Mouse (Mus musculus) liver, embryonic 16.5 days (tissue): ENCODE data around the gene Ccnl2. TPM values are rescaled to one million over a fixed set of nuclear protein-coding genes. Genes with fewer than 3 reads are reported as not detected.

Experiments used
- ATAC-seq: fragments of 200-750 bp; cut with Nextera tagmentation; 2 replicates; pipeline ENCODE4 v1.8.0; 2017; ENCODE audit warnings: low read depth, mild to moderate bottlenecking, moderate number of reproducible peaks, moderate library complexity
- H3K27ac ChIP-seq: fragments of 300-500 bp; sonication (generic); 2 replicates; pipeline ENCODE4 v1.5.1; 2014; ENCODE audit warnings: mild to moderate bottlenecking, low read length
- H3K27me3 ChIP-seq: fragments of 300-500 bp; sonication (generic); 2 replicates; pipeline ENCODE4 v1.6.1; 2014; ENCODE audit warnings: low read depth, low read length, mixed read lengths; ENCODE audit not compliant: control insufficient read depth, insufficient read depth
- H3K36me3 ChIP-seq: fragments of 300-500 bp; sonication (generic); 2 replicates; pipeline ENCODE4 v1.6.1; 2014; ENCODE audit warnings: mild to moderate bottlenecking; ENCODE audit not compliant: control insufficient read depth, insufficient read depth
- H3K4me1 ChIP-seq: fragments of 300-500 bp; sonication (generic); 2 replicates; pipeline ENCODE4 v1.6.1; 2014; ENCODE audit warnings: low read depth, low read length, mixed read lengths; ENCODE audit not compliant: control insufficient read depth
- H3K4me2 ChIP-seq: fragments of 300-500 bp; sonication (generic); 2 replicates; pipeline ENCODE4 v1.6.1; 2014; ENCODE audit warnings: low read depth, low read length, mixed read lengths
- H3K4me3 ChIP-seq: fragments of 300-500 bp; sonication (generic); 2 replicates; pipeline ENCODE4 v1.5.1; 2014; ENCODE audit warnings: low read depth, mild to moderate bottlenecking, low read length
- H3K9ac ChIP-seq: fragments of 300-500 bp; sonication (generic); 2 replicates; pipeline ENCODE4 v1.6.1; 2014; ENCODE audit warnings: low read depth, low read length
- H3K9me3 ChIP-seq: fragments of 300-500 bp; sonication (generic); replicated peaks from 2 replicates; pipeline ENCODE4 v1.6.1; 2016; ENCODE audit warnings: low read length; ENCODE audit not compliant: control insufficient read depth
- WGBS: fragments of 180-500 bp; shearing (Covaris S2); extraction: QIAGEN DNeasy Blood & Tissue Kit; methylation state at CpG from one replicate; pipeline ENCODE4 v1.1.7; 2014; ENCODE audit not compliant: insufficient replicate concordance; 5-methylcytosine and 5-hydroxymethylcytosine counted together
- polyA plus RNA-seq: library from polyadenylated mRNA; unstranded; fragments of >200 nt; fragmentation: Nextera tagmentation; extraction: Ambion mirVana; gene quantifications from 2 replicates; pipeline ENCODE4 v1.2.1, GENCODE M21; 2015

Gene Ccnl2
- polyA plus RNA-seq, 1 experiment from 2014 or later: 79.8 TPM

- no peak for ATAC-seq
- Histone ChIP-seq H3K36me3 (no peaks in the 10 kb centered on the region), H3K9me3 (no peaks in the 10 kb centered on the region), H3K27ac (peak overlapping the region; percentile 12; the same call in 1 of the 2 replicates), H3K27me3 (peaks cover 25% of the 10 kb centered on the region), H3K4me1 (peaks cover 17% of the 10 kb centered on the region), H3K9ac (peak overlapping the region; percentile 35), H3K4me2 (peak overlapping the region; percentile 78), H3K4me3 (peak overlapping the region; percentile 60)
- 25% methylated on average over 8 of the region's 8 CpGs for WGBS
These were observed 28.1 kb downstream of the Ccnl2 start for GRCm38 (mm10) chr4:155840076-155841002.

DNA sequence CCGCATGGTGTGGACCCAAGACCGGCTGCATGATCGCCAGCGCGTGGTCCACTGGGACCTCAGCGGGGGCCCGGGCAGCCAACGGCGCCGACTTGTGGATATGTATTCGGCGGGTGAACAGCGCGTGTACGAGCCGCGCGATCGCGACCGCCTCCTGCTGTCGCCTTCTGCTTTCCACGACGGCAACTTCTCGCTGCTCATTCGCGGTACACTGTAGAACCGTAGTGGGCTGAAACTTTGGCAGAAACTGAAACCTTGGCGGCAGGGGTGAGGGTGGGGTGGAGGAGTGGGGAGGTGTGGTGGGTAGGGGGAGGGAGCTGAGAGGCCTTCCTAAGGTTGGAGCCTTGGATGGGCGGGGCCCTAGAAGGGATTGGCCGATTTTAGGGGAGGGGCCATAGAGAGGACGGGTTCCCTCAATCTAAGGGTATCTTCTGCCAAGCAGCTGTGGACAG is 28.7 kb downstream of the Ccnl2 start:
- Histone ChIP-seq H3K36me3 (no peaks in the 10 kb centered on the region), H3K9ac (peak overlapping the region; percentile 35), H3K27me3 (peaks cover 25% of the 10 kb centered on the region), H3K4me2 (peak overlapping the region; percentile 78), H3K27ac (no peak overlapping the region), H3K4me1 (peaks cover 17% of the 10 kb centered on the region), H3K9me3 (no peaks in the 10 kb centered on the region), H3K4me3 (peak overlapping the region; percentile 60)
- peak; percentile 76 for ATAC-seq
- WGBS: under 1% methylated on average over 32 of the region's 32 CpGs

DNA sequence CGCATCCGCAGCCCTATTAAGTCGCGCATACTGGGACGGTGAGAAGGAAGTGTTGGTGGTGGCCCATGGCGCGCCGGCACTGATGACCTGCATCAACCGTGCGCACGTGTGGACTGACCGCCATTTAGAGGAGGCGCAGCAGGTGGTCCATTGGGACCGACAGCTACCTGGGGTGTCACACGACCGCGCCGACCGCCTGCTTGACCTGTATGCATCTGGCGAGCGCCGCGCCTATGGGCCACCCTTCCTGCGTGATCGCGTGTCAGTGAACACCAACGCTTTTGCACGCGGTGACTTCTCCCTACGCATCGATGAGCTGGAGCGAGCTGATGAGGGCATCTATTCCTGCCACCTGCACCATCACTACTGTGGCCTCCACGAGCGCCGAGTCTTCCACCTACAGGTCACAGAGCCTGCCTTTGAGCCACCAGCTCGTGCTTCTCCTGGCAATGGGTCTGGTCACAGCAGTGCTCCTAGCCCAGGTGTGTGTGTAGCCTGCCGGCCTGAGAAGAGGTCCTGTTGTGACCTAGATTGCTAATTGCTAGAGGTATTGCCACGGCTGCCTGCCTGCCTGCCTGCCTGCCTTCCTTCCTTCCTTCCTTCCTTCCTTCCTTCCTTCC is 29.5 kb downstream of the Ccnl2 start:
- ATAC-seq: no peak
- WGBS: 48% methylated on average over 38 of the region's 38 CpGs
- no peaks in the 10 kb centered on the region for H3K36me3 ChIP-seq

DNA sequence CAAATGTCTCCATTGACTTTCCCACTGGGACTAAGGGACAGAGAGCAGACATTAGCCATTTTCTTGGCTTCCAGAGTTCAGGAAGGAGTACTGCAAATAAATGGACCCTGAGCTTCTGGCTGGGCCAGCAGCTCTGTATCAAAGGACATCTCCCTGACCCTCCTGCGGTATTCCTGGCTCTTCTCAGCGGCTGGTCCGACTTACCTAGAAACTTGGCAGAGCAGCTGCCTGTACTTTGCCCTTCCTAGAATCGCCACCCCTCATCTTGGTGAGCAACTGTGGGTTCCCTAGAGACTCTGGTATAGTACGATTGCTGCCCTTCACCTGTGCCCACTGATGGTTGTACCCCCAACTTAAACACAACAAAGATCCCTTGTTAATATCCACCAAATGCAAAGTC is 30.9 kb downstream of the Ccnl2 start:
- H3K9ac ChIP-seq: no peak overlapping the region
- WGBS: 74% methylated on average over 5 of the region's 5 CpGs
- H3K9me3 ChIP-seq: no peaks in the 10 kb centered on the region
- H3K27me3 ChIP-seq: peaks cover 25% of the 10 kb centered on the region
- no peak overlapping the region for H3K4me3 ChIP-seq
- no peaks in the 10 kb centered on the region for H3K36me3 ChIP-seq
- peaks cover 29% of the 10 kb centered on the region for H3K4me1 ChIP-seq
- no peak overlapping the region for H3K4me2 ChIP-seq
- no peak overlapping the region for H3K27ac ChIP-seq
- no peak for ATAC-seq

More for the DNA sequence above, 29.5 kb downstream of the Ccnl2 start:
- Histone ChIP-seq H3K4me1 (peaks cover 21% of the 10 kb centered on the region), H3K4me3 (peak overlapping the region; percentile 60; the same call in 1 of the 2 replicates), H3K4me2 (peak overlapping the region; percentile 78), H3K27me3 (peaks cover 25% of the 10 kb centered on the region), H3K9ac (no peak overlapping the region), H3K27ac (no peak overlapping the region), H3K9me3 (no peaks in the 10 kb centered on the region)

DNA sequence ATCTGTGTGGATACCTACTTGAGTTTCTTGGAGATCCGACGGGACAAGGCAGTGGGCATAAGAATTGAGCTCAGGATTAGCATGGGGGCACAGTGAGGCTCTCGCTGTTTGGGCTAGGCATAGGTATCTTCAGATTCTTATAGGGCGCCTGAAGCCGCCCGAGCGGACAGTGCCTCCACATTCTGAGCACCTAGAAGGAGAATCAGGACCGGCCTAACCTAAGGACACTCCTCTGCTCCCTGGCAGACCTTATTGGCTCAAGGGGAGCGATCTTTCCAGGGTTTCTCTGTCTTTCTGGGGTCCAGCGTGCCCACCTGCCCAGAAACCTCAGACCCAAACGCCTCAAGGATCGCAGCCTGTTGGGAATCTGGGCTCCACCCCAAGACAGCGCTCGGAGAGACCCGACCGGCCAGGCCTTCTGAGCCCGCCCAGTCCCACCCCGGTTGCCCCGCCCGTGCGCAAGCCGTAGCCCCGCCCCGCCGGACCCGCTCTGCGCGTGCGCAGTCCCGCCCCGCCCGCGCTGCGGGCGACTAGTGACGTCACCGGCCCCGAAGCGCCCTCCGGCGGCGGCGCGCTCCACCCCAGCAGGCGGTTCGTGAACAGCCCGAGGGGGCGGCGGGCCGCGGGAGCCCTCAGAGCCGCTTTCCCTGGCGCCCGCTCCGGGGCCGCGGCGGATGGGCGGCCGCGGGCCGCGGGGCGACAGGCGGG is 34.7 kb downstream of the Ccnl2 start, which contains the start of gene Dvl1:
Gene Dvl1, plus strand, starts transcription at position 532 of the 708 bp plus-strand sequence.
- peak; percentile 92 for ATAC-seq
- H3K4me2 ChIP-seq: peak within 1 kb of the TSS; percentile 98
- peak within 1 kb of the TSS; percentile 79 for H3K27ac ChIP-seq
- no peaks in the 10 kb centered on the region for H3K9me3 ChIP-seq
- H3K9ac ChIP-seq: peak within 1 kb of the TSS; percentile 95
- peaks cover 8% of the 10 kb centered on the region for H3K27me3 ChIP-seq
- WGBS: 3% methylated on average over 61 of the region's 65 CpGs
- peak within 1 kb of the TSS; percentile 87 for H3K4me3 ChIP-seq
- peaks cover 33% of the 10 kb centered on the region for H3K4me1 ChIP-seq
- no peaks in the 10 kb centered on the region for H3K36me3 ChIP-seq

GRCm38 (mm10) chr4:155847591-155848352 is 35.5 kb downstream of the Ccnl2 start:
- WGBS: 1% methylated on average over 68 of the region's 69 CpGs
- Histone ChIP-seq H3K4me3 (peak overlapping the region; percentile 87), H3K4me1 (peaks cover 33% of the 10 kb centered on the region), H3K4me2 (peak overlapping the region; percentile 98), H3K27ac (peak overlapping the region; percentile 79), H3K36me3 (no peaks in the 10 kb centered on the region), H3K9ac (peak overlapping the region; percentile 95), H3K9me3 (no peaks in the 10 kb centered on the region), H3K27me3 (peaks cover 3% of the 10 kb centered on the region)
- ATAC-seq: peak; percentile 63

- no peak overlapping the region for H3K27ac ChIP-seq
- peaks cover 33% of the 10 kb centered on the region for H3K4me1 ChIP-seq
- WGBS: 49% methylated on average over 7 of the region's 7 CpGs
These were observed 36.3 kb downstream of the Ccnl2 start for GRCm38 (mm10) chr4:155848434-155849095.

GRCm38 (mm10) chr4:155849391-155849790 is 37.1 kb downstream of the Ccnl2 start:
- peak overlapping the region; percentile 98 for H3K4me2 ChIP-seq
- H3K27me3 ChIP-seq: no peaks in the 10 kb centered on the region
- ATAC-seq: no peak
- H3K36me3 ChIP-seq: no peaks in the 10 kb centered on the region
- no peak overlapping the region for H3K4me3 ChIP-seq
- peak overlapping the region; percentile 2 for H3K9ac ChIP-seq
- peaks cover 33% of the 10 kb centered on the region for H3K4me1 ChIP-seq
- no peaks in the 10 kb centered on the region for H3K9me3 ChIP-seq
- no peak overlapping the region for H3K27ac ChIP-seq
- WGBS: 68% methylated on average over 2 of the region's 2 CpGs

More at GRCm38 (mm10) chr4:155848434-155849095, 36.3 kb downstream of the Ccnl2 start:
- ATAC-seq: no peak
- H3K9ac ChIP-seq: peak overlapping the region; percentile 95
- H3K36me3 ChIP-seq: no peaks in the 10 kb centered on the region
- H3K27me3 ChIP-seq: no peaks in the 10 kb centered on the region
- H3K4me2 ChIP-seq: peak overlapping the region; percentile 98
- H3K4me3 ChIP-seq: peak overlapping the region; percentile 87
- no peaks in the 10 kb centered on the region for H3K9me3 ChIP-seq
